ENCODE assay signal across 15 mouse cellular contexts in the genomic region with DNA sequence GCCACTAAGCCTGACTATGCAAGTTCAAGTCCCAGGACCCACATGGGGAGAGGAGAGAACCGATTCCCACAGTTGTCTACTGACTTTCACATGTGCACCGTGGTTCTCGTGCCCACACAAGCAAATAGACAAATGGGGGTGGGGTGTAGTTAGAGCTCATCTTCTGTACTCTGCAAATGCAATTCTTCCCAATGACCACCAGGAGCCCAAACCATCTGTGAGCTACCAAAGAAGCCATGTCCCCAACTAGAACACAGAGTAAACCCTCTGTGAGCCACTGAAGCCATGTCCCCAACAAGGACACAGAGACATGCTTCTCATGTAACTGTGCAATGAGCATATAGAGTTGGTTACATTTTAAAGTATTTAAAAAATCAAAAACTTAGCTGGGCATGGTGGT. TPM values are rescaled to one million over a fixed set of nuclear protein-coding genes. Genes with fewer than 3 reads are reported as not detected.
DNase-seq lines count a peak whose midpoint lies in the region; ATAC-seq and TF ChIP-seq lines count a peak whose summit lies in the region.
"Had no signal": no experiment of that assay in that cellular context is flagged by ENCODE, and none has a peak within 500 bp of the region (broad histone marks: within the 10 kb centered on the region; RNA-seq: fewer than 3 reads in every experiment).

No protein-coding gene starts in this region.

- no peaks in the 10 kb centered on the region for H3K4me1 ChIP-seq in heart, adult 2 months (ENCODE audit: control insufficient read depth, insufficient read depth, low read length)
- H3K4me1 ChIP-seq in lung, embryonic 14.5 days (ENCODE audit: insufficient read depth): no peaks in the 10 kb centered on the region
- peaks cover 6% of the 10 kb centered on the region for H3K4me1 ChIP-seq in E14TG2a.4 (replicated peaks; ENCODE audit: low read depth, low read length)
- peaks cover 10% of the 10 kb centered on the region for H3K4me1 ChIP-seq in forebrain, embryonic 13.5 days
- H3K4me1 ChIP-seq: limb, embryonic 15.5 days had no signal

- no peak for TF ChIP-seq POLR2A in heart, adult 2 months (IDR thresholded peaks at IDR 0.05; ENCODE audit: insufficient read depth, low read depth, low read length)

- H3K27ac ChIP-seq in heart, adult 2 months: no peak overlapping the region
- H3K27ac ChIP-seq in lung, embryonic 14.5 days (ENCODE audit: low read depth): no peak overlapping the region
- no peak overlapping the region for H3K27ac ChIP-seq in forebrain, embryonic 13.5 days
- H3K27ac ChIP-seq: kidney, embryonic 15.5 days; limb, embryonic 15.5 days had no signal

- ATAC-seq in lung, embryonic 14.5 days (ENCODE audit: insufficient read depth): no peak
- no peak for ATAC-seq in forebrain, embryonic 13.5 days
- ATAC-seq: forebrain, embryonic 14.5 days; hindbrain, embryonic 16.5 days had no signal

- H3K4me2 ChIP-seq in lung, embryonic 14.5 days: no peak overlapping the region
- H3K4me2 ChIP-seq in forebrain, embryonic 13.5 days: no peak overlapping the region
- H3K4me2 ChIP-seq: kidney, embryonic 15.5 days; limb, embryonic 15.5 days had no signal

- intact Hi-C loops in heart, adult 2 months (cut with DNase I): no loop called here
- intact Hi-C loops in heart, postnatal 36 days (cut with DNase I): no loop called here

- H3K4me3 ChIP-seq in heart, adult 2 months: no peak overlapping the region
- no peak overlapping the region for H3K4me3 ChIP-seq in lung, embryonic 14.5 days (ENCODE audit: low read depth, low read length)
- no peak overlapping the region for H3K4me3 ChIP-seq in E14TG2a.4 (replicated peaks; ENCODE audit: low read length)
- H3K4me3 ChIP-seq in forebrain, embryonic 13.5 days: no peak overlapping the region
- H3K4me3 ChIP-seq: kidney, embryonic 15.5 days; limb, embryonic 15.5 days had no signal

- TF ChIP-seq CTCF in heart, adult 2 months (IDR thresholded peaks at IDR 0.05): peak; percentile 28
- peak; percentile 33; the same call in 1 of the 2 replicates for TF ChIP-seq CTCF in lung, embryonic 14.5 days (IDR thresholded peaks at IDR 0.05; ENCODE audit: low read depth)
- peak; percentile 55 for TF ChIP-seq CTCF in E14TG2a.4 (conservative IDR thresholded peaks at IDR 0.05; ENCODE audit: low read length)

- no peaks in the 10 kb centered on the region for H3K79me2 ChIP-seq in heart, adult 2 months (replicated peaks; ENCODE audit: control insufficient read depth, insufficient read depth, low read length)

- H3K9me3 ChIP-seq in lung, embryonic 14.5 days (ENCODE audit: low read depth, low read length): no peaks in the 10 kb centered on the region
- H3K9me3 ChIP-seq in E14TG2a.4 (ENCODE audit: low read length): no peaks in the 10 kb centered on the region
- no peaks in the 10 kb centered on the region for H3K9me3 ChIP-seq in forebrain, embryonic 13.5 days (replicated peaks)
- H3K9me3 ChIP-seq: kidney, embryonic 15.5 days; limb, embryonic 15.5 days had no signal

- WGBS in heart, adult 2 months: 86% methylated on average over 3 of the region's 3 CpGs
- WGBS in lung, embryonic 14.5 days: 78% methylated on average over 3 of the region's 3 CpGs
- WGBS in forebrain, embryonic 13.5 days: 89% methylated on average over 3 of the region's 3 CpGs

- no peak for DNase-seq in heart, adult 2 months
- DNase-seq in heart, postnatal 36 days: no peak
- DNase-seq in lung, embryonic 14.5 days: no peak
- no peak for DNase-seq in lung, postnatal 14 days
- DNase-seq in induced T-regulatory cell, adult 2 months (ENCODE audit: low read depth): peak; percentile 36
- DNase-seq in right cerebral cortex, postnatal 10 days (ENCODE audit: low spot score in 2 of 2): no peak
- DNase-seq: heart, postnatal 10 days; retina, postnatal 1 day; spleen, adult 18-20 months had no signal

- H3K36me3 ChIP-seq in heart, adult 2 months (ENCODE audit: control insufficient read depth, insufficient read depth, low read length): no peaks in the 10 kb centered on the region
- no peaks in the 10 kb centered on the region for H3K36me3 ChIP-seq in lung, embryonic 14.5 days (ENCODE audit: insufficient read depth)
- H3K36me3 ChIP-seq in E14TG2a.4 (ENCODE audit: insufficient read depth, low read length): no peaks in the 10 kb centered on the region
- no peaks in the 10 kb centered on the region for H3K36me3 ChIP-seq in forebrain, embryonic 13.5 days (ENCODE audit: poor library complexity, severe bottlenecking)
- H3K36me3 ChIP-seq: kidney, embryonic 15.5 days; limb, embryonic 15.5 days had no signal

- no peaks in the 10 kb centered on the region for H3K27me3 ChIP-seq in heart, adult 2 months (ENCODE audit: control insufficient read depth, insufficient read depth, low read length)
- no peaks in the 10 kb centered on the region for H3K27me3 ChIP-seq in lung, embryonic 14.5 days (ENCODE audit: insufficient read depth, low read length)
- no peaks in the 10 kb centered on the region for H3K27me3 ChIP-seq in E14TG2a.4 (ENCODE audit: insufficient read depth, low read length)
- H3K27me3 ChIP-seq in forebrain, embryonic 13.5 days: no peaks in the 10 kb centered on the region
- H3K27me3 ChIP-seq: kidney, embryonic 15.5 days; limb, embryonic 15.5 days had no signal

- TF ChIP-seq EP300 in heart, adult 2 months (IDR thresholded peaks at IDR 0.05; ENCODE audit: insufficient read depth, low read depth, low read length): no peak

- H3K9ac ChIP-seq in heart, adult 2 months (ENCODE audit: low read depth, low read length): no peak overlapping the region
- H3K9ac ChIP-seq in lung, embryonic 14.5 days: no peak overlapping the region
- H3K9ac ChIP-seq in forebrain, embryonic 13.5 days: no peak overlapping the region
- H3K9ac ChIP-seq: kidney, embryonic 15.5 days; limb, embryonic 15.5 days had no signal

RNA-seq across cellular contexts. Expression of a gene that starts 43.1 kb away (rescaled TPM):
- total RNA-seq in heart, adult 2 months (2021): 1 to 10 TPM; 5.6 to 6.2 TPM
- 10.9 and 12.9 TPM in 2 replicates for polyA plus RNA-seq in heart, adult 2 months (2012; rRNA removed)
- 1 to 10 TPM; 5.8 to 7.5 TPM for total RNA-seq in heart, postnatal 36 days (2021)
- polyA plus RNA-seq in lung, embryonic 14.5 days (2014; fragmentation: Nextera tagmentation; extraction: Ambion mirVana): 14.7 and 16.9 TPM in 2 replicates
- 6.7 and 9.0 TPM in 2 replicates for polyA plus RNA-seq in forebrain, embryonic 13.5 days (2015; fragmentation: Nextera tagmentation; extraction: Ambion mirVana)
